Mouse (Mus musculus): Measurements from ENCODE around the gene Atp5g3. TPM values are rescaled to one million over a fixed set of nuclear protein-coding genes. Genes with fewer than 3 reads are reported as not detected.

Atp5g3 gene
- 1,000 to 10,000 TPM in 1 of 2 experiments, 100 to 1,000 TPM in 1; 956 to 1,535 TPM for total RNA-seq (2021)
- long read RNA-seq, experiment 1, transcript Atp5g3-201 (5 exons, 714 nt) = major isoform, 339 of 562 reads
- long read RNA-seq, experiment 1, transcript Atp5g3-202 (5 exons, 723 nt) = minor isoform, 115 of 562 reads
- long read RNA-seq, experiment 1, partial matches to known transcripts = 99 of 562 reads
- long read RNA-seq, experiment 1, other reads (novel, unspliced or antisense) = 9 of 562 reads
- long read RNA-seq, experiment 2, transcript Atp5g3-201 (5 exons, 714 nt) = major isoform, 407 of 662 reads
- long read RNA-seq, experiment 2, transcript Atp5g3-202 (5 exons, 723 nt) = minor isoform, 125 of 662 reads
- long read RNA-seq, experiment 2, partial matches to known transcripts = 115 of 662 reads
- long read RNA-seq, experiment 2, other reads (novel, unspliced or antisense) = 15 of 662 reads

- intact Hi-C loops (cut with DNase I) = loop anchor here (1.0 to 10.0 kb wide), 2 partner anchors 19 to 336 kb away; partner anchors contain the start of gene Atf2
Observed at GRCm38 (mm10) chr2:73911175-73911700, at the start of gene Atp5g3. Gene Atp5g3 (minus strand): TSS chr2:73911326.

GRCm38 (mm10) chr2:73958342-73958741 lies 47.2 kb upstream of the Atp5g3 start:
- TF ChIP-seq CTCF (IDR thresholded peaks at IDR 0.05) = no peak
- intact Hi-C loops (cut with DNase I) = no loop called here

More at GRCm38 (mm10) chr2:73911175-73911700, at the start of gene Atp5g3:
- Histone ChIP-seq H3K4me3 (peak within 1 kb of the TSS; percentile 100), H3K27ac (peak within 1 kb of the TSS; percentile 100)
- DNase-seq = peak; percentile 94
- no peak; the same call in 1 of the 2 replicates for TF ChIP-seq CTCF (IDR thresholded peaks at IDR 0.05)

GRCm38 (mm10) chr2:73953612-73954011 lies 42.5 kb upstream of the Atp5g3 start:
- Histone ChIP-seq H3K4me3 (no peak overlapping the region), H3K27ac (no peak overlapping the region)
- no peak for TF ChIP-seq CTCF (IDR thresholded peaks at IDR 0.05)
- intact Hi-C loops (cut with DNase I) = no loop called here
- no peak for DNase-seq

More at GRCm38 (mm10) chr2:73958342-73958741, 47.2 kb upstream of the Atp5g3 start:
- Histone ChIP-seq H3K4me3 (no peak overlapping the region), H3K27ac (no peak overlapping the region)
- no peak for DNase-seq

DNA sequence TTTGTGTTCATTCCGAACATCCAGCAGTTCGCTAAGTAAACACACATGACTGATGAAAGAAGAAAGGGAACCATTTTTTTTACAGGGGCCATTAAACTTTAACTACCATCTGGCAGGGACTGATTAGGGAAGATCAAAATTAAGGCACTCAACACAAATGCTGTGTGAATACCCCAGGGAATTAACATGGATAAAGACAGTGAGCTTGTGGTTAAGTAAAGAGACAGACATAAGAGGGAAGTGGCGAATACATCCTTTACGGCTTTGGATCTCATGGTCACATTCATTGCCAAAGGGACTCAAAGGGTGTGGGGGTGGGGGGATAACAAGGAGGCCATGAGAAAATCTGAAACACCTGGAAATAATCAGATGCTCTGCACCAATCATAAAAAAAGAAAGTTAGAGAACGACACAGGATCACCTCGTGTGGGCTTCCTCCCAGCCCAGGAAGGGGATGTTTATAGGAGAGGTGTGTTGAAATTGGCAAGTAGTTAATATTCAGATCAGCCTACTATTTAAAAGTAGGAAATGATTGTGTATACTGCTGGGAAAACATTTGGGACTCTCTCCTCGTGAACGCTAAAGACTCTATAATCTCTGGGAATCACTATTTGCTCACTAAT lies 41.6 kb upstream of the Atp5g3 start:
- intact Hi-C loops (cut with DNase I) = no loop called here
- no peak for DNase-seq
- TF ChIP-seq CTCF (IDR thresholded peaks at IDR 0.05) = no peak
- no peak overlapping the region for H3K27ac ChIP-seq
- H3K4me3 ChIP-seq = no peak overlapping the region

DNA sequence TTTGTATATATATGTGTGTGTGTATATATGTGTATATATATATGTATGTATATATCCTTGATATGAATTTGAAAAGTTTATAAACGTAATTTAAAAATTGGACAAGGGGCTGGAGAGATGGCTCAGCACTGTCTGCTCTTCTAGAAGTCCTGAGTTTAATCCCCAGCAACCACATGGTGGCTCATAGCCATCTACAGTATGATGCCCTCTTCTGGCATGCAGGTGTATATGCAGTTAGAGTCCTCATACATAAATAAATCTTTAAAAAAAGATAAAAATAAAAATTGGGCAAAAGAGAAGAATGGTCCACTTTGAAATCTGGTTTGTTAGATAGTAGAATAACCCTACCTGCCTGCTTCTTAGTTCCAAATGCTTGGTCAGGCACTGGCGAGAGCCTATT lies 36.2 kb upstream of the Atp5g3 start:
- peak; percentile 24; the same call in 1 of the 2 replicates for TF ChIP-seq CTCF (IDR thresholded peaks at IDR 0.05)

GRCm38 (mm10) chr2:73943735-73944134 lies 32.6 kb upstream of the Atp5g3 start:
- DNase-seq = no peak
- intact Hi-C loops (cut with DNase I) = no loop called here
- TF ChIP-seq CTCF (IDR thresholded peaks at IDR 0.05) = no peak
- Histone ChIP-seq H3K4me3 (no peak overlapping the region), H3K27ac (no peak overlapping the region)

More for the DNA sequence above, 36.2 kb upstream of the Atp5g3 start:
- DNase-seq = no peak
- intact Hi-C loops (cut with DNase I) = no loop called here
- no peak overlapping the region for H3K27ac ChIP-seq
- H3K4me3 ChIP-seq = no peak overlapping the region

- intact Hi-C loops (cut with DNase I) = no loop called here
- DNase-seq = no peak
- TF ChIP-seq CTCF (IDR thresholded peaks at IDR 0.05) = no peak
- no peak overlapping the region for H3K4me3 ChIP-seq
- no peak overlapping the region for H3K27ac ChIP-seq
Observed at GRCm38 (mm10) chr2:73942844-73943243, 31.7 kb upstream of the Atp5g3 start.

- intact Hi-C loops (cut with DNase I) = no loop called here
- Histone ChIP-seq H3K4me3 (no peak overlapping the region), H3K27ac (no peak overlapping the region)
- no peak for DNase-seq
- no peak for TF ChIP-seq CTCF (IDR thresholded peaks at IDR 0.05)
Observed at GRCm38 (mm10) chr2:73941281-73941680, 30.2 kb upstream of the Atp5g3 start.

- no peak for TF ChIP-seq CTCF (IDR thresholded peaks at IDR 0.05)
- intact Hi-C loops (cut with DNase I) = no loop called here
- H3K27ac ChIP-seq = no peak overlapping the region
Observed at GRCm38 (mm10) chr2:73940471-73940870, 29.3 kb upstream of the Atp5g3 start.

DNA sequence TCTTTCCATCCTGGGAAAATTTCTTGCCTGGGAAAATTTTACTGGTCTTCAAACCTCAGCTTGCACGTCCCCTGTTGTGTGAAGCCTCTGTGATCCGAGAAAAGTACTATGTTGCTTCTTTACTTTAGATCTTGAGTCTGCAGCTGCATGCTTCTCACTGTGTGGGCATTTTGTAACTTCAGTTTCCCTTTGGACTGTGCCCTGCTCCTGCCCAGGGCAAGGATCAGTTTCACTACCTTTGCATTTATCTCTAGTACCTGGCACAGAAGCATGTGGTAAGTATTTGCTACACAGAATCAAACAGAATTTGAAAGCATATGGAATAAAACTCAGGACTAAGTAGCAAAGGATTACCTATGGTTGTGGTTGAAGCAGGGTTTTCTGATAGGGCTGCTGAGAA lies 27.8 kb upstream of the Atp5g3 start:
- no peak for TF ChIP-seq CTCF (IDR thresholded peaks at IDR 0.05)
- intact Hi-C loops (cut with DNase I) = no loop called here
- Histone ChIP-seq H3K4me3 (no peak overlapping the region), H3K27ac (no peak overlapping the region)
- no peak for DNase-seq

More at GRCm38 (mm10) chr2:73940471-73940870, 29.3 kb upstream of the Atp5g3 start:
- no peak overlapping the region for H3K4me3 ChIP-seq
- no peak for DNase-seq

GRCm38 (mm10) chr2:73932676-73933313 lies 21.7 kb upstream of the Atp5g3 start:
- TF ChIP-seq CTCF (IDR thresholded peaks at IDR 0.05) = no peak
- intact Hi-C loops (cut with DNase I) = no loop called here

GRCm38 (mm10) chr2:73927711-73928110 lies 16.6 kb upstream of the Atp5g3 start:
- no peak for TF ChIP-seq CTCF (IDR thresholded peaks at IDR 0.05)
- DNase-seq = no peak
- intact Hi-C loops (cut with DNase I) = no loop called here
- no peak overlapping the region for H3K4me3 ChIP-seq
- no peak overlapping the region for H3K27ac ChIP-seq

More at GRCm38 (mm10) chr2:73932676-73933313, 21.7 kb upstream of the Atp5g3 start:
- Histone ChIP-seq H3K4me3 (no peak overlapping the region), H3K27ac (no peak overlapping the region)
- no peak for DNase-seq

Measured in gastrocnemius, adult 2 months (tissue).